Mouse (Mus musculus) heart, postnatal 25 days (tissue): ENCODE data around the gene Ntng1. TPM values are rescaled to one million over a fixed set of nuclear protein-coding genes. Genes with fewer than 3 reads are reported as not detected.

Source experiments
- DNase-seq: peaks from one replicate; pipeline ENCODE4 v3.0.0; 2022; ENCODE audit warnings: low spot score
- intact Hi-C: fragments of 180-260 bp; cut with DNase I; formaldehyde crosslinking; loops from one replicate; pipeline ENCODE4 v1.15.1; 2025
- total RNA-seq, 2 experiments: library from RNA; stranded (reverse); gene quantifications; 2 replicates each; pipeline ENCODE4 v1.2.3; 2021

The Ntng1 gene
- total RNA-seq = under 1 TPM in 1 of 2 experiments, not detected in 1; 0.11 TPM

- no peak for DNase-seq
- intact Hi-C loops = no loop called here
Measured at GRCm38 (mm10) chr3:110143206-110144061, at the start of gene Ntng1. Gene Ntng1, minus strand, starts transcription at chr3:110144011.

- no peak for DNase-seq
- intact Hi-C loops = no loop called here
Measured at GRCm38 (mm10) chr3:110187401-110187948, 43.7 kb upstream of the Ntng1 start.

GRCm38 (mm10) chr3:110149089-110149488, 5.3 kb upstream of the Ntng1 start:
- no peak for DNase-seq
- intact Hi-C loops = no loop called here

- no peak for DNase-seq
- intact Hi-C loops = no loop called here
Measured at GRCm38 (mm10) chr3:110144301-110145055, 667 bp upstream of the Ntng1 start.

- intact Hi-C loops = no loop called here
- no peak for DNase-seq
Measured at GRCm38 (mm10) chr3:110142314-110143205, 1.3 kb downstream of the Ntng1 start.

GRCm38 (mm10) chr3:110141351-110142302, 2.2 kb downstream of the Ntng1 start:
- DNase-seq = no peak
- intact Hi-C loops = no loop called here

- intact Hi-C loops = no loop called here
- DNase-seq = no peak
Measured at GRCm38 (mm10) chr3:110136115-110136514, 7.7 kb downstream of the Ntng1 start.

GRCm38 (mm10) chr3:110133150-110133549, 10.7 kb downstream of the Ntng1 start:
- intact Hi-C loops = no loop called here
- no peak for DNase-seq

- no peak for DNase-seq
- intact Hi-C loops = no loop called here
Measured at GRCm38 (mm10) chr3:110132289-110132688, 11.5 kb downstream of the Ntng1 start.

- intact Hi-C loops = no loop called here
- no peak for DNase-seq
Measured at GRCm38 (mm10) chr3:110131043-110131891, 12.5 kb downstream of the Ntng1 start.

- no peak for DNase-seq
- intact Hi-C loops = no loop called here
Measured at GRCm38 (mm10) chr3:110129607-110130006, 14.2 kb downstream of the Ntng1 start.

- DNase-seq = no peak
- intact Hi-C loops = loop anchor here (10.0 kb wide), 1 partner anchor 371 kb away; no protein-coding TSS in a partner anchor
Measured at GRCm38 (mm10) chr3:110105982-110106381, 37.8 kb downstream of the Ntng1 start.

GRCm38 (mm10) chr3:110094407-110094806, 49.4 kb downstream of the Ntng1 start:
- no peak for DNase-seq
- intact Hi-C loops = no loop called here

GRCm38 (mm10) chr3:110094003-110094402, 49.8 kb downstream of the Ntng1 start:
- DNase-seq = no peak
- intact Hi-C loops = no loop called here

- intact Hi-C loops = no loop called here
Measured at GRCm38 (mm10) chr3:110092521-110092920, 51.3 kb downstream of the Ntng1 start.

GRCm38 (mm10) chr3:110087189-110087588, 56.6 kb downstream of the Ntng1 start:
- no peak for DNase-seq
- intact Hi-C loops = no loop called here

More at GRCm38 (mm10) chr3:110092521-110092920, 51.3 kb downstream of the Ntng1 start:
- no peak for DNase-seq

GRCm38 (mm10) chr3:110085336-110085735, 58.5 kb downstream of the Ntng1 start:
- intact Hi-C loops = no loop called here
- no peak for DNase-seq
